Mouse (Mus musculus): ENCODE data around the gene Gm11361. TPM values are rescaled to one million over a fixed set of nuclear protein-coding genes. Genes with fewer than 3 reads are reported as not detected.

The Gm11361 gene
- total RNA-seq, 1 experiment, result 48.4 TPM

GRCm38 (mm10) chr13:28295492-28295891 lies 38.2 kb downstream of the Gm11361 start:
- no peak for DNase-seq (ENCODE audit: low read depth, low spot score)
- Histone ChIP-seq H3K27ac (ENCODE audit: insufficient read depth, low read depth, low read length, poor library complexity, severe bottlenecking) (no peak overlapping the region), H3K4me3 (ENCODE audit: insufficient read depth in 1 of 2, low read depth in 1 of 2, low read length in 2 of 2, poor library complexity in 1 of 2, severe bottlenecking in 1 of 2) (no peak overlapping the region), H3K36me3 (ENCODE audit: control insufficient read depth, insufficient read depth, low read length, poor library complexity, severe bottlenecking) (no peaks in the 10 kb centered on the region), H3K4me1 (ENCODE audit: control insufficient read depth in 2 of 2, insufficient read depth in 2 of 2, low read length in 2 of 2, poor library complexity in 1 of 2) (peaks cover 0 to 4% of the 10 kb centered on the region in 2 experiments; a peak in 2 of 4 replicates), H3K9me3 (ENCODE audit: control insufficient read depth, insufficient read depth, low read depth, low read length) (no peaks in the 10 kb centered on the region), H3K9ac (ENCODE audit: insufficient read depth, low read depth, low read length, poor library complexity, severe bottlenecking) (no peak overlapping the region)
- in situ Hi-C loops (cut with MboI; ENCODE audit: low sequenced_read_pairs in 2 of 2, unreplicated experiment in 2 of 2), result no loop called here
- no peak for TF ChIP-seq MAFK (IDR thresholded peaks at IDR 0.05; ENCODE audit: insufficient read depth, low read depth, low read length)
- no peak for TF ChIP-seq HCFC1 (IDR thresholded peaks at IDR 0.05; ENCODE audit: borderline replicate concordance, insufficient read depth, low read length)
- TF ChIP-seq CHD2 (IDR thresholded peaks at IDR 0.05; ENCODE audit: low read depth, low read length), result no peak
- TF ChIP-seq ZNF384 (IDR thresholded peaks at IDR 0.05; ENCODE audit: low read depth, low read length), result no peak
- no peak for TF ChIP-seq ZC3H11A (IDR thresholded peaks at IDR 0.05; ENCODE audit: borderline replicate concordance, low read depth, low read length)

GRCm38 (mm10) chr13:28297098-28297497 lies 39.8 kb downstream of the Gm11361 start:
- Histone ChIP-seq H3K4me1 (ENCODE audit: control insufficient read depth in 2 of 2, insufficient read depth in 2 of 2, low read length in 2 of 2, poor library complexity in 1 of 2) (peaks cover 0 to 4% of the 10 kb centered on the region in 2 experiments; a peak in 2 of 4 replicates), H3K27ac (ENCODE audit: insufficient read depth, low read depth, low read length, poor library complexity, severe bottlenecking) (no peak overlapping the region), H3K9ac (ENCODE audit: insufficient read depth, low read depth, low read length, poor library complexity, severe bottlenecking) (no peak overlapping the region), H3K36me3 (ENCODE audit: control insufficient read depth, insufficient read depth, low read length, poor library complexity, severe bottlenecking) (no peaks in the 10 kb centered on the region), H3K4me3 (ENCODE audit: insufficient read depth in 1 of 2, low read depth in 1 of 2, low read length in 2 of 2, poor library complexity in 1 of 2, severe bottlenecking in 1 of 2) (no peak overlapping the region), H3K9me3 (ENCODE audit: control insufficient read depth, insufficient read depth, low read depth, low read length) (no peaks in the 10 kb centered on the region)
- no peak for DNase-seq (ENCODE audit: low read depth, low spot score)
- TF ChIP-seq ZNF384 (IDR thresholded peaks at IDR 0.05; ENCODE audit: low read depth, low read length) (no peak), CHD2 (IDR thresholded peaks at IDR 0.05; ENCODE audit: low read depth, low read length) (no peak), MAFK (IDR thresholded peaks at IDR 0.05; ENCODE audit: insufficient read depth, low read depth, low read length) (no peak), HCFC1 (IDR thresholded peaks at IDR 0.05; ENCODE audit: borderline replicate concordance, insufficient read depth, low read length) (no peak), ZC3H11A (IDR thresholded peaks at IDR 0.05; ENCODE audit: borderline replicate concordance, low read depth, low read length) (no peak)
- in situ Hi-C loops (cut with MboI; ENCODE audit: low sequenced_read_pairs in 2 of 2, unreplicated experiment in 2 of 2), result no loop called here

GRCm38 (mm10) chr13:28297577-28297976 lies 40.2 kb downstream of the Gm11361 start:
- no peaks in the 10 kb centered on the region for H3K36me3 ChIP-seq (ENCODE audit: control insufficient read depth, insufficient read depth, low read length, poor library complexity, severe bottlenecking)
- H3K9me3 ChIP-seq (ENCODE audit: control insufficient read depth, insufficient read depth, low read depth, low read length), result no peaks in the 10 kb centered on the region
- H3K27ac ChIP-seq (ENCODE audit: insufficient read depth, low read depth, low read length, poor library complexity, severe bottlenecking), result no peak overlapping the region
- DNase-seq (ENCODE audit: low read depth, low spot score), result no peak
- no peak overlapping the region for H3K4me3 ChIP-seq (ENCODE audit: insufficient read depth in 1 of 2, low read depth in 1 of 2, low read length in 2 of 2, poor library complexity in 1 of 2, severe bottlenecking in 1 of 2)
- peaks cover 0 to 4% of the 10 kb centered on the region in 2 experiments; a peak in 2 of 4 replicates for H3K4me1 ChIP-seq (ENCODE audit: control insufficient read depth in 2 of 2, insufficient read depth in 2 of 2, low read length in 2 of 2, poor library complexity in 1 of 2)
- H3K9ac ChIP-seq (ENCODE audit: insufficient read depth, low read depth, low read length, poor library complexity, severe bottlenecking), result no peak overlapping the region
- TF ChIP-seq HCFC1 (IDR thresholded peaks at IDR 0.05; ENCODE audit: borderline replicate concordance, insufficient read depth, low read length), result no peak
- no peak for TF ChIP-seq CHD2 (IDR thresholded peaks at IDR 0.05; ENCODE audit: low read depth, low read length)
- TF ChIP-seq ZC3H11A (IDR thresholded peaks at IDR 0.05; ENCODE audit: borderline replicate concordance, low read depth, low read length), result no peak
- TF ChIP-seq ZNF384 (IDR thresholded peaks at IDR 0.05; ENCODE audit: low read depth, low read length), result no peak
- no peak for TF ChIP-seq MAFK (IDR thresholded peaks at IDR 0.05; ENCODE audit: insufficient read depth, low read depth, low read length)
- in situ Hi-C loops (cut with MboI; ENCODE audit: low sequenced_read_pairs in 2 of 2, unreplicated experiment in 2 of 2), result no loop called here

Other genes starting within 250 kb of the Gm11361 start
- 0.58 TPM in 1 of 2 replicates, not detected in the other for gene Prl4a1, start 241.3 kb upstream of the Gm11361 start, total RNA-seq (2012; rRNA removed)
- not detected in 2 replicates for gene Prl5a1, start 115.0 kb upstream of the Gm11361 start, total RNA-seq (2012; rRNA removed)